Mouse (Mus musculus) limb, embryonic 10.5 days (tissue): Measurements from ENCODE around the gene Vrk2. TPM values are rescaled to one million over a fixed set of nuclear protein-coding genes. Genes with fewer than 3 reads are reported as not detected.

Source experiments
- DNase-seq: peaks from one replicate; pipeline ENCODE4 v3.0.0-alpha.2; 2017; ENCODE audit warnings: low spot score
- H3K27ac ChIP-seq: fragments of 300-500 bp; sonication (generic); 2 replicates; pipeline ENCODE4 v1.5.1; 2016; ENCODE audit warnings: mild to moderate bottlenecking
- H3K27me3 ChIP-seq: fragments of 300-500 bp; sonication (generic); 2 replicates; pipeline ENCODE4 v1.6.1; 2016; ENCODE audit warnings: low read depth, mild to moderate bottlenecking; ENCODE audit not compliant: poor library complexity, severe bottlenecking
- H3K36me3 ChIP-seq: fragments of 300-500 bp; sonication (generic); 2 replicates; pipeline ENCODE4 v1.6.1; 2016; ENCODE audit warnings: mild to moderate bottlenecking, moderate library complexity
- H3K4me1 ChIP-seq: fragments of 300-500 bp; sonication (generic); 2 replicates; pipeline ENCODE4 v1.6.1; 2016
- H3K4me3 ChIP-seq: fragments of 300-500 bp; sonication (generic); 2 replicates; pipeline ENCODE4 v1.5.1; 2016; ENCODE audit warnings: mild to moderate bottlenecking, moderate library complexity
- H3K9me3 ChIP-seq: fragments of 300-500 bp; sonication (generic); replicated peaks from 2 replicates; pipeline ENCODE4 v1.6.1; 2016; ENCODE audit warnings: mild to moderate bottlenecking
- WGBS: fragments of 180-500 bp; shearing (Covaris S2); methylation state at CpG from one replicate; pipeline ENCODE4 v1.1.7; 2016; 5-methylcytosine and 5-hydroxymethylcytosine counted together
- polyA plus RNA-seq: library from polyadenylated mRNA; unstranded; fragments of >200 nt; fragmentation: Nextera tagmentation; extraction: Ambion mirVana; gene quantifications from 2 replicates; pipeline ENCODE4 v1.2.1, GENCODE M21; 2016

Vrk2 gene
- polyA plus RNA-seq, 1 experiment from 2014 or later: 21.9 TPM

- Histone ChIP-seq H3K9me3 (no peaks in the 10 kb centered on the region), H3K4me3 (no peak overlapping the region), H3K36me3 (no peaks in the 10 kb centered on the region), H3K27me3 (no peaks in the 10 kb centered on the region), H3K4me1 (peaks cover 8% of the 10 kb centered on the region), H3K27ac (no peak overlapping the region)
- WGBS: 85% methylated on average over 6 of the region's 6 CpGs
- DNase-seq: no peak
These were observed 3.3 kb upstream of the Vrk2 start for GRCm38 (mm10) chr11:26597145-26597544.

- Histone ChIP-seq H3K36me3 (no peaks in the 10 kb centered on the region), H3K27me3 (no peaks in the 10 kb centered on the region), H3K27ac (no peak overlapping the region), H3K9me3 (no peaks in the 10 kb centered on the region), H3K4me1 (peaks cover 8% of the 10 kb centered on the region), H3K4me3 (no peak overlapping the region)
- 94% methylated on average over 1 of the region's 1 CpGs for WGBS
- DNase-seq: no peak
These were observed 2.4 kb upstream of the Vrk2 start for GRCm38 (mm10) chr11:26596186-26596585.

- Histone ChIP-seq H3K9me3 (no peaks in the 10 kb centered on the region), H3K4me1 (peaks cover 8% of the 10 kb centered on the region), H3K36me3 (no peaks in the 10 kb centered on the region), H3K27me3 (no peaks in the 10 kb centered on the region), H3K27ac (no peak overlapping the region), H3K4me3 (no peak overlapping the region)
- no peak for DNase-seq
- 91% methylated on average over 1 of the region's 1 CpGs for WGBS
These were observed 688 bp upstream of the Vrk2 start for GRCm38 (mm10) chr11:26594487-26594886.

- H3K27me3 ChIP-seq: no peaks in the 10 kb centered on the region
- H3K36me3 ChIP-seq: no peaks in the 10 kb centered on the region
- H3K4me3 ChIP-seq: peak overlapping the region; percentile 76
- DNase-seq: peak; percentile 33
- H3K9me3 ChIP-seq: no peaks in the 10 kb centered on the region
- H3K27ac ChIP-seq: peak overlapping the region; percentile 92; the same call in 1 of the 2 replicates
- H3K4me1 ChIP-seq: peaks cover 8% of the 10 kb centered on the region
- WGBS: 32% methylated on average over 6 of the region's 6 CpGs
These were observed 1.3 kb downstream of the Vrk2 start for GRCm38 (mm10) chr11:26592395-26593053.

- DNase-seq: no peak
- H3K9me3 ChIP-seq: no peaks in the 10 kb centered on the region
- H3K27ac ChIP-seq: no peak overlapping the region
- H3K4me1 ChIP-seq: no peaks in the 10 kb centered on the region
- no peaks in the 10 kb centered on the region for H3K27me3 ChIP-seq
- H3K4me3 ChIP-seq: no peak overlapping the region
- 94% methylated on average over 1 of the region's 1 CpGs for WGBS
- no peaks in the 10 kb centered on the region for H3K36me3 ChIP-seq
These were observed 6.6 kb downstream of the Vrk2 start for GRCm38 (mm10) chr11:26587184-26587524.

GRCm38 (mm10) chr11:26586367-26587183, 7.2 kb downstream of the Vrk2 start:
- Histone ChIP-seq H3K36me3 (no peaks in the 10 kb centered on the region), H3K27me3 (no peaks in the 10 kb centered on the region), H3K4me1 (no peaks in the 10 kb centered on the region), H3K27ac (no peak overlapping the region), H3K4me3 (no peak overlapping the region), H3K9me3 (no peaks in the 10 kb centered on the region)
- DNase-seq: no peak
- 87% methylated on average over 6 of the region's 6 CpGs for WGBS

- DNase-seq: no peak
- H3K4me1 ChIP-seq: no peaks in the 10 kb centered on the region
- H3K9me3 ChIP-seq: no peaks in the 10 kb centered on the region
- no peaks in the 10 kb centered on the region for H3K27me3 ChIP-seq
- H3K36me3 ChIP-seq: no peaks in the 10 kb centered on the region
- 88% methylated on average over 17 of the region's 17 CpGs for WGBS
- no peak overlapping the region for H3K27ac ChIP-seq
- H3K4me3 ChIP-seq: no peak overlapping the region
These were observed 8.1 kb downstream of the Vrk2 start for GRCm38 (mm10) chr11:26585409-26586366.

- Histone ChIP-seq H3K4me3 (no peak overlapping the region), H3K27ac (no peak overlapping the region), H3K4me1 (no peaks in the 10 kb centered on the region), H3K36me3 (no peaks in the 10 kb centered on the region), H3K27me3 (no peaks in the 10 kb centered on the region), H3K9me3 (no peaks in the 10 kb centered on the region)
- 93% methylated on average over 3 of the region's 3 CpGs for WGBS
- no peak for DNase-seq
These were observed 42.2 kb downstream of the Vrk2 start for GRCm38 (mm10) chr11:26551551-26551950.

GRCm38 (mm10) chr11:26537816-26538215, 56.0 kb downstream of the Vrk2 start:
- 93% methylated on average over 5 of the region's 5 CpGs for WGBS
- Histone ChIP-seq H3K27me3 (no peaks in the 10 kb centered on the region), H3K9me3 (no peaks in the 10 kb centered on the region), H3K4me1 (no peaks in the 10 kb centered on the region), H3K36me3 (no peaks in the 10 kb centered on the region), H3K4me3 (no peak overlapping the region), H3K27ac (no peak overlapping the region)
- DNase-seq: no peak

GRCm38 (mm10) chr11:26533828-26534119, 60.0 kb downstream of the Vrk2 start:
- DNase-seq: no peak
- no peaks in the 10 kb centered on the region for H3K4me1 ChIP-seq
- no peaks in the 10 kb centered on the region for H3K27me3 ChIP-seq
- H3K36me3 ChIP-seq: no peaks in the 10 kb centered on the region
- no peak overlapping the region for H3K27ac ChIP-seq
- no peak overlapping the region for H3K4me3 ChIP-seq
- no peaks in the 10 kb centered on the region for H3K9me3 ChIP-seq

- H3K27me3 ChIP-seq: no peaks in the 10 kb centered on the region
- no peaks in the 10 kb centered on the region for H3K9me3 ChIP-seq
- no peak overlapping the region for H3K27ac ChIP-seq
- no peak for DNase-seq
- WGBS: 90% methylated on average over 5 of the region's 5 CpGs
- H3K4me3 ChIP-seq: no peak overlapping the region
- H3K4me1 ChIP-seq: no peaks in the 10 kb centered on the region
- H3K36me3 ChIP-seq: no peaks in the 10 kb centered on the region
These were observed 60.6 kb downstream of the Vrk2 start for GRCm38 (mm10) chr11:26532994-26533827.

- peaks cover 5% of the 10 kb centered on the region; the same call in 1 of the 2 replicates for H3K36me3 ChIP-seq
- H3K4me3 ChIP-seq: no peak overlapping the region
- no peak for DNase-seq
- H3K9me3 ChIP-seq: no peaks in the 10 kb centered on the region
- no peaks in the 10 kb centered on the region for H3K27me3 ChIP-seq
- H3K4me1 ChIP-seq: no peaks in the 10 kb centered on the region
- WGBS: 95% methylated on average over 2 of the region's 2 CpGs
- H3K27ac ChIP-seq: no peak overlapping the region
These were observed 66.9 kb downstream of the Vrk2 start for GRCm38 (mm10) chr11:26526861-26527260.
